Comparison of ENCODE assay signal across 9 mouse cellular contexts in genomic region chr4:138303742-138304141, GRCm38 (mm10). TPM values are rescaled to one million over a fixed set of nuclear protein-coding genes. Genes with fewer than 3 reads are reported as not detected.
DNase-seq lines count a peak whose midpoint lies in the region; ATAC-seq and TF ChIP-seq lines count a peak whose summit lies in the region.
"Had no signal": no experiment of that assay in that cellular context is flagged by ENCODE, and none has a peak within 500 bp of the region (broad histone marks: within the 10 kb centered on the region; RNA-seq: fewer than 3 reads in every experiment).

No protein-coding gene starts in this region.

- H3K9ac ChIP-seq in heart, embryonic 12.5 days: peak overlapping the region; percentile 78
- peak overlapping the region; percentile 65 for H3K9ac ChIP-seq in hindbrain, embryonic 12.5 days

- no peak for TF ChIP-seq POLR2A in bone marrow, adult 2 months (IDR thresholded peaks at IDR 0.05; ENCODE audit: borderline replicate concordance, control insufficient read depth, low read depth, low read length)

- peaks cover 4% of the 10 kb centered on the region; the same call in 1 of the 2 replicates for H3K9me3 ChIP-seq in heart, embryonic 12.5 days (replicated peaks)
- H3K9me3 ChIP-seq in hindbrain, embryonic 12.5 days (replicated peaks): no peaks in the 10 kb centered on the region

- 16% methylated on average over 18 of the region's 18 CpGs for WGBS in heart, embryonic 12.5 days
- whole genome bisulfite sequencing in bone marrow, adult 2 months: 7% methylated on average over 18 of the region's 18 CpGs
- 16% methylated on average over 18 of the region's 18 CpGs for WGBS in hindbrain, embryonic 12.5 days

- no peak for TF ChIP-seq CTCF in bone marrow, adult 2 months (IDR thresholded peaks at IDR 0.05; ENCODE audit: control insufficient read depth, insufficient read depth, low read length)

- H3K4me1 ChIP-seq in heart, embryonic 12.5 days (replicated peaks): peaks cover 18% of the 10 kb centered on the region
- peaks cover 3% of the 10 kb centered on the region; the same call in 1 of the 2 replicates for H3K4me1 ChIP-seq in bone marrow, adult 2 months (ENCODE audit: control insufficient read depth, insufficient read depth, low read length)
- H3K4me1 ChIP-seq in hindbrain, embryonic 12.5 days: peaks cover 24% of the 10 kb centered on the region

- intact Hi-C loops in heart, postnatal 36 days (cut with DNase I): loop anchor here (10.0 kb wide), 1 partner anchor 309 kb away; the partner anchor contains the start of gene Eif4g3

- H3K36me3 ChIP-seq in heart, embryonic 12.5 days: peaks cover 23% of the 10 kb centered on the region
- peaks cover 18% of the 10 kb centered on the region for H3K36me3 ChIP-seq in hindbrain, embryonic 12.5 days

- H3K27me3 ChIP-seq in heart, embryonic 12.5 days (replicated peaks): no peaks in the 10 kb centered on the region
- H3K27me3 ChIP-seq in hindbrain, embryonic 12.5 days: no peaks in the 10 kb centered on the region

- ATAC-seq in heart, embryonic 12.5 days (ENCODE audit: insufficient number of reproducible peaks, low FRiP score): no peak
- no peak for ATAC-seq in hindbrain, embryonic 12.5 days (ENCODE audit: low FRiP score)
- ATAC-seq in megakaryocyte-erythroid progenitor cell, adult 5-6 weeks (replicated peaks; ENCODE audit: low FRiP score, low TSS enrichment, poor library complexity, severe bottlenecking): peak; percentile 33
- no peak for ATAC-seq in monocyte, adult 5-6 weeks (replicated peaks; ENCODE audit: insufficient number of reproducible peaks, low FRiP score, low TSS enrichment, poor library complexity, severe bottlenecking)

- no peak for DNase-seq in heart, postnatal 36 days
- DNase-seq in layer of hippocampus, adult 9-10 months (ENCODE audit: low spot score): no peak
- no peak for DNase-seq in retina, embryonic 14.5 days (ENCODE audit: low spot score)

- peak overlapping the region; percentile 93 for H3K4me3 ChIP-seq in heart, embryonic 12.5 days
- peak overlapping the region; percentile 74 for H3K4me3 ChIP-seq in bone marrow, adult 2 months (replicated peaks; ENCODE audit: control insufficient read depth, low read depth, low read length)
- peak overlapping the region; percentile 94 for H3K4me3 ChIP-seq in hindbrain, embryonic 12.5 days

- H3K4me2 ChIP-seq in heart, embryonic 12.5 days: peak overlapping the region; percentile 90
- H3K4me2 ChIP-seq in hindbrain, embryonic 12.5 days (replicated peaks): peak overlapping the region; percentile 76

- peak overlapping the region; percentile 67 for H3K27ac ChIP-seq in heart, embryonic 12.5 days (ENCODE audit: poor library complexity, severe bottlenecking)
- H3K27ac ChIP-seq in bone marrow, adult 2 months (ENCODE audit: control insufficient read depth, insufficient read depth, low read depth, low read length, poor library complexity): peak overlapping the region; percentile 17
- peak overlapping the region; percentile 70 for H3K27ac ChIP-seq in hindbrain, embryonic 12.5 days

RNA-seq across cellular contexts. Expression of gene Ddost, which starts 0.8 kb away (rescaled TPM):
- polyA plus RNA-seq in heart, embryonic 12.5 days (2016; fragmentation: Nextera tagmentation; extraction: Ambion mirVana): 316 and 318 TPM in 2 replicates
- 10 to 100 TPM; 63.7 to 64.2 TPM for total RNA-seq in heart, postnatal 36 days (2021)
- 31.4 and 64.8 TPM in 2 replicates for polyA plus RNA-seq in bone marrow, adult 2 months (2011; ENCODE audit: insufficient read depth, insufficient read length, low replicate concordance, missing spikeins)
- polyA plus RNA-seq in hindbrain, embryonic 12.5 days (2016; fragmentation: Nextera tagmentation; extraction: Ambion mirVana): 243 and 250 TPM in 2 replicates
- 113 and 127 TPM in 2 replicates for total RNA-seq in megakaryocyte-erythroid progenitor cell, adult 5-6 weeks (2014; fragmentation: Nextera tagmentation)
- total RNA-seq in megakaryocyte-erythroid progenitor cell, adult 5-6 weeks (2017): 84.1 and 122 TPM in 2 replicates
- total RNA-seq in monocyte, adult 5-6 weeks (2017): 51.8 to 63.8 TPM (median 53.8 TPM) in 3 replicates

RNA-seq across cellular contexts. Expression of gene Pink1, which starts 22.4 kb away (rescaled TPM):
- polyA plus RNA-seq in heart, embryonic 12.5 days (2016; fragmentation: Nextera tagmentation; extraction: Ambion mirVana): 72.6 and 78.6 TPM in 2 replicates
- total RNA-seq in heart, postnatal 36 days (2021): 100 to 1,000 TPM; 629 to 755 TPM
- 35.7 and 48.1 TPM in 2 replicates for polyA plus RNA-seq in bone marrow, adult 2 months (2011; ENCODE audit: insufficient read depth, insufficient read length, low replicate concordance, missing spikeins)
- 79.8 and 81.0 TPM in 2 replicates for polyA plus RNA-seq in hindbrain, embryonic 12.5 days (2016; fragmentation: Nextera tagmentation; extraction: Ambion mirVana)
- total RNA-seq in megakaryocyte-erythroid progenitor cell, adult 5-6 weeks (2014; fragmentation: Nextera tagmentation): 21.8 and 27.8 TPM in 2 replicates
- 20.6 and 38.0 TPM in 2 replicates for total RNA-seq in megakaryocyte-erythroid progenitor cell, adult 5-6 weeks (2017)
- total RNA-seq in monocyte, adult 5-6 weeks (2017): 61.5 to 65.7 TPM (median 63.1 TPM) in 3 replicates

RNA-seq across cellular contexts. Expression of gene Kif17, which starts 53.5 kb away (rescaled TPM):
- polyA plus RNA-seq in heart, embryonic 12.5 days (2016; fragmentation: Nextera tagmentation; extraction: Ambion mirVana): 0.44 and 0.52 TPM in 2 replicates
- under 1 TPM in 1 of 2 experiments, not detected in 1; 0.08 TPM for total RNA-seq in heart, postnatal 36 days (2021)
- 1.6 TPM in 1 of 2 replicates, not detected in the other for polyA plus RNA-seq in bone marrow, adult 2 months (2011; ENCODE audit: insufficient read depth, insufficient read length, low replicate concordance, missing spikeins)
- 1.4 and 1.5 TPM in 2 replicates for polyA plus RNA-seq in hindbrain, embryonic 12.5 days (2016; fragmentation: Nextera tagmentation; extraction: Ambion mirVana)
- 0.37 and 0.62 TPM in 2 replicates for total RNA-seq in megakaryocyte-erythroid progenitor cell, adult 5-6 weeks (2014; fragmentation: Nextera tagmentation)
- 1.3 TPM in 1 of 2 replicates, not detected in the other for total RNA-seq in megakaryocyte-erythroid progenitor cell, adult 5-6 weeks (2017)
- total RNA-seq in monocyte, adult 5-6 weeks (2017): 0.57 to 0.85 TPM in 2 of 3 replicates, not detected in the other
- total RNA-seq: neutrophil, adult 5-6 weeks had no signal

RNA-seq across cellular contexts. Expression of gene Sh2d5, which starts 53.5 kb away (rescaled TPM):
- polyA plus RNA-seq in heart, embryonic 12.5 days (2016; fragmentation: Nextera tagmentation; extraction: Ambion mirVana): 0.31 and 0.41 TPM in 2 replicates
- total RNA-seq in heart, postnatal 36 days (2021): not detected
- 4.8 and 11.7 TPM in 2 replicates for polyA plus RNA-seq in bone marrow, adult 2 months (2011; ENCODE audit: insufficient read depth, insufficient read length, low replicate concordance, missing spikeins)
- 5.3 and 5.4 TPM in 2 replicates for polyA plus RNA-seq in hindbrain, embryonic 12.5 days (2016; fragmentation: Nextera tagmentation; extraction: Ambion mirVana)
- total RNA-seq in megakaryocyte-erythroid progenitor cell, adult 5-6 weeks (2014; fragmentation: Nextera tagmentation): 1.7 and 1.9 TPM in 2 replicates
- total RNA-seq in megakaryocyte-erythroid progenitor cell, adult 5-6 weeks (2017): 1.8 and 2.7 TPM in 2 replicates
- total RNA-seq in monocyte, adult 5-6 weeks (2017): not detected in 3 replicates

Comparison
In these comparisons a context has a peak if more than half of its experiments do, and no peak if none do; other contexts are left out.
1. H3K27ac ChIP-seq: peak in every context shown above with its lines; median percentile 70 in hindbrain, embryonic 12.5 days; 67 in heart, embryonic 12.5 days; 17 in bone marrow, adult 2 months.